Mouse (Mus musculus) heart, adult 2 months (tissue): Measurements from ENCODE around the gene Dicer1.

Source experiments
- CTCF ChIP-seq: fragments of 200-600 bp; IDR thresholded peaks from 2 replicates; pipeline ENCODE4 v1.8.1; 2022; ENCODE audit warnings: antibody characterized with exemption, mild to moderate bottlenecking, moderate library complexity
- EP300 ChIP-seq: fragments of 200-500 bp; IDR thresholded peaks from 2 replicates; pipeline ENCODE4 v1.6.1; 2011; ENCODE audit warnings: low read depth, low read length, control low read depth; ENCODE audit not compliant: insufficient read depth
- POLR2A ChIP-seq: fragments of 200-500 bp; IDR thresholded peaks from 2 replicates; pipeline ENCODE4 v1.6.1; 2011; ENCODE audit warnings: mild to moderate bottlenecking, low read depth, low read length, control low read depth; ENCODE audit not compliant: insufficient read depth

GRCm38 (mm10) chr12:104737666-104738065, 14.1 kb downstream of the Dicer1 start:
- TF ChIP-seq CTCF (no peak), POLR2A (no peak), EP300 (no peak)
